Mouse (Mus musculus): ENCODE measurements around the gene Aqp5. TPM values are rescaled to one million over a fixed set of nuclear protein-coding genes. Genes with fewer than 3 reads are reported as not detected.

Gene Aqp5
- polyA plus RNA-seq, 1 experiment from 2014 or later: not detected

DNA sequence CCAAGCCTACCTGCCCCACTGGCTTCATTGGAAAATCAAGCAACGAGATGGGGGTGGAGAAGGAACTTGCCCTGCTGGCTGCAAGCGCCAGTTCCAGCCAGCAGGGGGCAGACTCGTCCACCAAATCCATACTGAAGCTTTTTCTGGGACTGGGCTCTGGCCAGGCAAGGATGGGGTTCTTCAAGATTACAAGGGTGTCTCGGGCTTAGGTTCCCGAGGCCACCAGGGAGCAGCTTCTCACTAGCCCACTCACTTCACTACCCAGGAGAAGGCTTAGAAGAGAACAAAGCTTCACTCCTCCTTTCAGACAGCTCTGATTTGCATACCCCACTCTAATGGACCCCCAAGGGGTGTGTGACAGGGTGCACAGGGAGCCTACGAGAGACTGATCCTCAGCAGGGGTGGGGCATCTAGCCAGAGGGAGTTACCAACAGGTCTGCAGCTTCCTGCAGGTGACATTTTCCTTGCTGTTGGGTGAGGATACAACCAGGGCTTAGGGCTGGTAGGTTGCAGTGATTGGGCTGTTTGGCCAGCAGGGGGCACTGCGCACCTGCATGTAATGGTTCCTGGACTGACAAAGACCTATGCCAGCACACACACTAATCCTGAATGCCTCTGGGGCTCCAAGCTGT is 5.6 kb downstream of the Aqp5 start:
- no peak overlapping the region for H3K4me2 ChIP-seq
- under 1% methylated on average over 7 of the region's 7 CpGs for WGBS
- no peak overlapping the region for H3K4me3 ChIP-seq (replicated peaks)
- no peaks in the 10 kb centered on the region for H3K36me3 ChIP-seq
- ATAC-seq (ENCODE audit: insufficient number of reproducible peaks, insufficient read depth, low FRiP score, low TSS enrichment, low read depth): peak; percentile 67
- H3K27me3 ChIP-seq: peaks cover 86% of the 10 kb centered on the region
- H3K4me1 ChIP-seq (replicated peaks): peaks cover 6% of the 10 kb centered on the region; the same call in 1 of the 2 replicates
- no peaks in the 10 kb centered on the region for H3K9me3 ChIP-seq
- H3K27ac ChIP-seq: no peak overlapping the region
- no peak overlapping the region for H3K9ac ChIP-seq (replicated peaks)

DNA sequence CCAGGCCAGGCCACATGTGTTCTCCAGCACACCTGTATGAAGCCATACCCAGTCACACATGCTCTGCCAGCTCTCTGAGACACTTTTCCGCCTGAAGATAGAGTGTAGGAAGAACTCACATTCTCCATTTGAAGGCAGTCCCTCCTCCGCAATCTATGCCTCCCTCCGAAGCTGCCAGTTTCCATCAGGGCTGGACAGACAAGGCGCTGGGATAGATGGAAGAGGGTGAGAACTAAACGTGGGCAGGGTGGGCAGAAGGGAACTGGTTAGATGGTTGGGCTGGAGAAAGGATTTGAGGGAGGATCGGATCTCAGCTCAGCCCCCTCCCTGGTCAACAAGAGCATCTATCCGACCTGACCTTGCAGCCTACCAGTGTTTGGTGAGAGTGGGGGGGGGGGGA is 6.3 kb downstream of the Aqp5 start:
- Histone ChIP-seq H3K4me1 (replicated peaks) (peaks cover 11% of the 10 kb centered on the region; the same call in 1 of the 2 replicates), H3K36me3 (no peaks in the 10 kb centered on the region), H3K9ac (replicated peaks) (no peak overlapping the region), H3K4me2 (no peak overlapping the region), H3K27ac (no peak overlapping the region), H3K27me3 (peaks cover 86% of the 10 kb centered on the region), H3K4me3 (replicated peaks) (no peak overlapping the region), H3K9me3 (no peaks in the 10 kb centered on the region)
- no peak for ATAC-seq (ENCODE audit: insufficient number of reproducible peaks, insufficient read depth, low FRiP score, low TSS enrichment, low read depth)
- whole genome bisulfite sequencing: 56% methylated on average over 7 of the region's 7 CpGs

DNA sequence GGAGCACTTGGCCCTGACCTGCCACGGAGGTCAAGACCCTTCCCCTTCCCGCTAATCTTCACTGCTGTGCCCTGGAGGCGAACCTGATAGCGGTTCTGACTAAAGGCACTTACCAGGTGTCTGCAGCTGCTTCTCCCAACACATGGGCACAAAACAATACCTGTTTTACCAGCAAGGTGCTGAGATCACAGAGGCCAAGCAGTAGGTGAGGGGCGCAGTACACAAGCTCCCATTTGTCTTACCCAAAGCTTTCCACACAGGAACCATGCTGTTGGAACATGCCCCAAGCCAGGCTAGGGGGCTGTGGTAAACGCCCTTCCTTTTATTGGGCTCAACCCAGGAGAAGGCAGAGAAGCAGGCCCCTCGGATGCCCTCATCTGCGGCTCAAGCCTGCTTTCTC is 7.0 kb downstream of the Aqp5 start:
- Histone ChIP-seq H3K4me1 (replicated peaks) (peaks cover 16% of the 10 kb centered on the region), H3K9ac (replicated peaks) (no peak overlapping the region)
- WGBS: 44% methylated on average over 8 of the region's 8 CpGs

DNA sequence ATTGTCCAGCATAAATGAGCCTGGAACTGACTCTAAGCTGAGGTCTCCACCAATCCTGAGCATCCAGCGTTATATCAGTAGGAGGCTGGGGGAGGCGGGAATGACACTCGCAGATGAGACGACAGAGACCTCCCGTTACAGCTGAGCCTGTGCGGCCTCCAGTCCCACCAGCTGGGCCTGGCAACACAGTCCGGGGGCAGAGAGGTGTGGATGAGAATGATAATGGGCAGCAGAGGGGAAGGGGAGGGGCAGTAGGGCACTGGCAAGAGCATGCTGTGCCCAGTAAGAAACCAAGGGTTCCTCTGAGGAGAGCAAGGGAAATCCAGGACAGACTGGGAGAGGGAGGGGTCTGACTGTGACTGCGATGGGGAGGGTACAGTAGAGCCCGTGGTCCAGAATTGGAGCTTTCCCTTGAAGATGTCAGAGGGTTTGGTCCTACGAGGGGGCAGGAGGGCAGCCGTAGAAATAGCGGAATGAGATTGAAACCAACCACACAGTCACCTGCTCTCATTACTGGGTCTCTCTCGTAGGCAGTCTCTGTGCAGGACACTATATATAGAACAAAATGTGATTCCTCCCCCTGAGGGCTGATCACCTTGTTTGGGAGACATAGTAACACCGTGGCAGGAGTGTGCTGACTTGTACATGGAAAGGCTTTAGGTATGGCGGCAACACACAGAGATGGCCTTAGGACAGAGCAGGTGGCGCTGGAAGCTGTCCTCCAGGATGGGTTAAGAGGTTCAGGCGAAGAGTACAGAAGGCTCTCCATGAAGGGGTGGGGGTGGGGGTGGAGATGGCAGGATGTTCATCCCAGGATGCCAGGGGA is 8.9 kb downstream of the Aqp5 start:
- H3K4me2 ChIP-seq: no peak overlapping the region
- H3K4me3 ChIP-seq (replicated peaks): no peak overlapping the region
- no peaks in the 10 kb centered on the region for H3K9me3 ChIP-seq
- H3K9ac ChIP-seq (replicated peaks): no peak overlapping the region
- peaks cover 16% of the 10 kb centered on the region for H3K4me1 ChIP-seq (replicated peaks)
- no peaks in the 10 kb centered on the region for H3K36me3 ChIP-seq
- 61% methylated on average over 17 of the region's 17 CpGs for whole genome bisulfite sequencing
- ATAC-seq (ENCODE audit: insufficient number of reproducible peaks, insufficient read depth, low FRiP score, low TSS enrichment, low read depth): no peak
- H3K27me3 ChIP-seq: peaks cover 74% of the 10 kb centered on the region
- no peak overlapping the region for H3K27ac ChIP-seq

More for the DNA sequence above, 7.0 kb downstream of the Aqp5 start:
- Histone ChIP-seq H3K4me3 (replicated peaks) (no peak overlapping the region), H3K36me3 (no peaks in the 10 kb centered on the region), H3K9me3 (no peaks in the 10 kb centered on the region), H3K27me3 (peaks cover 81% of the 10 kb centered on the region), H3K4me2 (no peak overlapping the region), H3K27ac (no peak overlapping the region)
- ATAC-seq (ENCODE audit: insufficient number of reproducible peaks, insufficient read depth, low FRiP score, low TSS enrichment, low read depth): no peak

DNA sequence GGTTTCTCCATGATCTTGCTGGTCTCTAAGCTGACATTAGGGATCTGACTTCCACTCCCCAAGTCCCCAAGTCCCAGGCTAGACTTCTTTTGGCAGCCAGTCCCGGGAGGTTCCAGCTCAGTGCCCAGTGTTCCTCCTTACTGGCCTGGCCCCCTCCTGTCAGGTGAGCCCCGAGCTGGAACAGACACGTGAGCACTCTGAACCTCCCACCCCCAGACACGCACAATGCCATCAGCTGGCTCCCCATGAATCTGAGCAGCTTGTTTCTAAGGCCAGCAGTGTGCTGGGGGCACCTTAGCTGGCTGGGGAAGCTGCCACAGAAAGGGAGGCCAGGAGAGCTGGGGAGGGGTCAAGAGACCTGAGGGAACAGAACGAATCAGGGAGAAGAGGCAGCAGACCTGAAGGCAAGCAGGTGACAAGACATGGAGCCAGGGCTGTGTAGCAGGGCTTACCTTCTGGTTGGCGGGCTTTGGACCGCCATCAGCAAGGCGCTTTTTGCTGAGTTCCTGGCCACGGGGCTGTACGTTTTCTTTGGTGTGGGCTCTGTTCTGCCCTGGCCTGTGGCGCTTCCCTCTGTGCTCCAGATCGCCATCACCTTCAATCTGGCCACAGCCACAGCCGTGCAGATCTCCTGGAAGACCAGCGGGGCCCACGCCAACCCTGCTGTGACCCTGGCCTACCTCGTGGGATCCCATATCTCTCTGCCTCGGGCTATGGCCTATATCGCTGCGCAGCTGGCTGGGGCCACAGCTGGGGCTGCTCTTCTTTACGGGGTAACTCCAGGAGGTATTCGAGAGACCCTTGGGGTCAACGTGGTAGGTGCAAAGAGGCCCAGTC is 10.6 kb downstream of the Aqp5 start, which contains the start of gene Aqp6:
TSS of gene Aqp6 (plus strand) at position 415 of the 837 bp plus-strand sequence.
- Histone ChIP-seq H3K9me3 (no peaks in the 10 kb centered on the region), H3K4me3 (replicated peaks) (no peak within 1 kb of the TSS), H3K4me2 (no peak within 1 kb of the TSS), H3K36me3 (no peaks in the 10 kb centered on the region), H3K4me1 (replicated peaks) (peaks cover 16% of the 10 kb centered on the region), H3K9ac (replicated peaks) (0 out of 2 replicates have a peak within 1 kb of the TSS, but pooled peaks have one; percentile 4), H3K27me3 (peaks cover 67% of the 10 kb centered on the region), H3K27ac (no peak within 1 kb of the TSS)
- ATAC-seq (ENCODE audit: insufficient number of reproducible peaks, insufficient read depth, low FRiP score, low TSS enrichment, low read depth): no peak
- WGBS: 63% methylated on average over 22 of the region's 22 CpGs

DNA sequence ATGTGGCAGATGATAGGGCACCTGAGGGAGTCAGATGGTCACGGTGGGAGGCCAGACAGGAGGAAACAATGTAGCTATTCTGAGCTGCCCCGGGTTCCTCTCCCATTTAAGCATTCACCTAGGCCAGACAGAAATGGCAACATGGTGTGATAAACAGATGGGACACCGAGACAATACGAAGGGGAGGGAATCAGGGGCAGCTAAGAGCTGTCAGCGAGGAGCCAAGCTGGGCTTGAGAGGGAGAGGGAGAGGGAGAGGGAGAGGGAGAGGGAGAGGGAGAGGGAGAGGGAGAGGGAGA is 11.2 kb downstream of the Aqp5 start:
- peaks cover 67% of the 10 kb centered on the region for H3K27me3 ChIP-seq
- H3K4me3 ChIP-seq (replicated peaks): no peak overlapping the region
- no peak overlapping the region for H3K9ac ChIP-seq (replicated peaks)
- H3K4me2 ChIP-seq: no peak overlapping the region
- WGBS: 26% methylated on average over 5 of the region's 5 CpGs
- H3K4me1 ChIP-seq (replicated peaks): peaks cover 16% of the 10 kb centered on the region
- no peak overlapping the region for H3K27ac ChIP-seq
- H3K9me3 ChIP-seq: no peaks in the 10 kb centered on the region
- no peaks in the 10 kb centered on the region for H3K36me3 ChIP-seq
- no peak for ATAC-seq (ENCODE audit: insufficient number of reproducible peaks, insufficient read depth, low FRiP score, low TSS enrichment, low read depth)

DNA sequence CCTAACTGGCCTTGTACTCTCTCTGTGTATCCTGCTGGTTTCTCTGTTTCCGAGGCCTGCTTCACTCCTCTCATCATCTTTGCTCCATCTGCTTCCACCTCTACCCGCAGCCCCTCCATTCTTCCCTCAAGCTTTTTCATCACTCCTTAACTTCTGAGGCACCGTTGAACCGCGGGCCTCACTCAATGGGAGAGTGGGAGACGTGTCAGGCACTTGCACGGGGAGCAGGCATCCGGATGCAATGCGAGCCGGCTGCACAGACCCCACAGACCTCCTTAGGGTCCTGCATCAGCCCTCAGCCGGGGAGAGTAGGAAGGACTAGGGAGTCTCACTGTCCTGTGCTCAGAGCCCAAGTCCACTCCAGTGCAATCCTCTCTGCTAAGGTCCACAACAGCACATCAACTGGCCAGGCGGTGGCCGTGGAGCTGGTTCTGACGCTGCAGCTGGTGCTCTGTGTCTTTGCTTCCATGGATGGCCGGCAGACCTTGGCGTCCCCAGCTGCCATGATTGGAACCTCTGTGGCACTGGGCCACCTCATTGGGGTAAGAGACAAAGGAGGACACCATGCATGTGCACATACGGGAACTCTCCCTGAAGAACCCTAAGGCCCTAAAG is 11.7 kb downstream of the Aqp5 start:
- Histone ChIP-seq H3K9ac (replicated peaks) (no peak overlapping the region), H3K4me2 (no peak overlapping the region), H3K9me3 (no peaks in the 10 kb centered on the region), H3K27ac (no peak overlapping the region), H3K36me3 (no peaks in the 10 kb centered on the region), H3K4me3 (replicated peaks) (no peak overlapping the region), H3K4me1 (replicated peaks) (peaks cover 19% of the 10 kb centered on the region), H3K27me3 (peaks cover 63% of the 10 kb centered on the region)
- WGBS: 70% methylated on average over 17 of the region's 17 CpGs
- ATAC-seq (ENCODE audit: insufficient number of reproducible peaks, insufficient read depth, low FRiP score, low TSS enrichment, low read depth): no peak

DNA sequence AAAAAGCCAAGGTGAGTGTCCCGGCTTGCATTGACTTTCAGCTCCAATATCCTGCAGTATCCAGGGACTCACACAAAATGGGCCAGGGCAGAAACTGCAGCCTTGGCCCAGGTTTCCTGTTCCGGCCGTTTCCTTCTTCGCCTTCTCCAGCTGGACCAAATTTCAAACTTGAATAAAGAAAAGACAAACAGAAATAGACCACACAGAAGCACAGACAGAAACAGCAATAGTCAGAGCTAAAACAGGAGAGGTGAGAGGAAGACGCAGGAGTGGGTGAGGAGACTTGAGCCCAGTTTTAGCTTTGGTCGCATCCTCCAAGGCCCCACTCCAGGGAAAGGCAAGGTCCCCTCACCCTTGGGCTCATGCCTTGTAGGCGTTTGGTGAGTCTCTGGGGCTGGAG is 12.6 kb downstream of the Aqp5 start:
- H3K27me3 ChIP-seq: peaks cover 54% of the 10 kb centered on the region
- peaks cover 25% of the 10 kb centered on the region for H3K4me1 ChIP-seq (replicated peaks)
- no peak overlapping the region; the same call in 1 of the 2 replicates for H3K27ac ChIP-seq
- WGBS: 75% methylated on average over 7 of the region's 7 CpGs
- ATAC-seq (ENCODE audit: insufficient number of reproducible peaks, insufficient read depth, low FRiP score, low TSS enrichment, low read depth): no peak
- H3K36me3 ChIP-seq: no peaks in the 10 kb centered on the region
- H3K9me3 ChIP-seq: no peaks in the 10 kb centered on the region
- H3K9ac ChIP-seq (replicated peaks): no peak overlapping the region
- H3K4me3 ChIP-seq (replicated peaks): no peak overlapping the region
- no peak overlapping the region for H3K4me2 ChIP-seq

DNA sequence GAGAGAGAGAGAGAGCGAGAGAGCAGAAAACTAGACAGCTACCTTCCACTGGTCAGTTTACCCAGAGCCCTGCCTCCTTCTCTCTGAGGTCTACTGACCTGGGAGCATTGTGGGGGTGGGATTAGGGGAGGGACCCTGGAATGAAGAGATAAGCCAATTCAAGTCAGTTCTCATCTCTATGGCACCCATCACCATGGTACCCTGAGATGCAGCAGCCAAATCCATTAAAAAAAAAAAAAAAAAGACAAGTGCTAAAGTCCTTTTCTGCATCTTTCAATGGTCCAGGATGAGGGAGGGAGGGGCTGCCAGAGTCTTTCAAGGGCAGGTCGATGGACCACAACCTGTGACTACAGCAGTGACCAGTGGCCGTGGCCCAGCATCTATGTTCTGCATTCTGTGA is 15.0 kb downstream of the Aqp5 start:
- H3K4me2 ChIP-seq: no peak overlapping the region
- H3K9ac ChIP-seq (replicated peaks): no peak overlapping the region
- H3K4me1 ChIP-seq (replicated peaks): peaks cover 32% of the 10 kb centered on the region
- ATAC-seq (ENCODE audit: insufficient number of reproducible peaks, insufficient read depth, low FRiP score, low TSS enrichment, low read depth): no peak
- no peak overlapping the region for H3K4me3 ChIP-seq (replicated peaks)
- H3K27ac ChIP-seq: no peak overlapping the region
- WGBS: 79% methylated on average over 3 of the region's 3 CpGs
- H3K9me3 ChIP-seq: no peaks in the 10 kb centered on the region
- no peaks in the 10 kb centered on the region for H3K36me3 ChIP-seq
- H3K27me3 ChIP-seq: peaks cover 38% of the 10 kb centered on the region

DNA sequence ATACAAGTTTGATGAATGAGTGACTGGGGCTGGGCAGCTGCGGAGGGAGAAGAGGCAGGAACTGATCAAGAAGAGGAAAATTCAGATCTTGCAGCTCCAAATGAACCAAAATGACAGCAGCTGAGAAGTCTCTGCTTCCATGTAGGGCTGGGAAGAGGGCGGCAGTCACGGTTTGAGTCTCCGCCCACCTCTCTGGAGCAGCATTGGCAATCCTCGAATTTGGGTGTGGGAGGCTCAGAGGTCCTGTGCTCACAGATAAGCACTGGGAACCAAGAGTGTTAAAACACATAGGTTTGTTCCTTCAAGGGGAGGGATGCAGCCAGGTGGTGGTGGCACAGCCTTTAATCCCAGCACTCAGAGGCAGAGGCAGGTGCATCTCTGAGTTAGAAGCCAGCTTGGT is 15.9 kb downstream of the Aqp5 start:
- WGBS: 31% methylated on average over 5 of the region's 5 CpGs
- no peak overlapping the region for H3K4me3 ChIP-seq (replicated peaks)
- H3K4me2 ChIP-seq: no peak overlapping the region
- no peak for ATAC-seq (ENCODE audit: insufficient number of reproducible peaks, insufficient read depth, low FRiP score, low TSS enrichment, low read depth)
- no peak overlapping the region for H3K27ac ChIP-seq
- H3K27me3 ChIP-seq: peaks cover 37% of the 10 kb centered on the region
- H3K4me1 ChIP-seq (replicated peaks): peaks cover 36% of the 10 kb centered on the region
- no peaks in the 10 kb centered on the region for H3K36me3 ChIP-seq
- no peaks in the 10 kb centered on the region for H3K9me3 ChIP-seq
- H3K9ac ChIP-seq (replicated peaks): no peak overlapping the region

Data from limb, embryonic 12.5 days (tissue).